Mouse (Mus musculus): ENCODE results near the gene Ccdc137.
"Not testable (repeated sequence)": the region's sequence is repeated elsewhere in the genome, so short reads cannot be mapped to it uniquely, and the experiment has no call there.

Gene Ccdc137

DNA sequence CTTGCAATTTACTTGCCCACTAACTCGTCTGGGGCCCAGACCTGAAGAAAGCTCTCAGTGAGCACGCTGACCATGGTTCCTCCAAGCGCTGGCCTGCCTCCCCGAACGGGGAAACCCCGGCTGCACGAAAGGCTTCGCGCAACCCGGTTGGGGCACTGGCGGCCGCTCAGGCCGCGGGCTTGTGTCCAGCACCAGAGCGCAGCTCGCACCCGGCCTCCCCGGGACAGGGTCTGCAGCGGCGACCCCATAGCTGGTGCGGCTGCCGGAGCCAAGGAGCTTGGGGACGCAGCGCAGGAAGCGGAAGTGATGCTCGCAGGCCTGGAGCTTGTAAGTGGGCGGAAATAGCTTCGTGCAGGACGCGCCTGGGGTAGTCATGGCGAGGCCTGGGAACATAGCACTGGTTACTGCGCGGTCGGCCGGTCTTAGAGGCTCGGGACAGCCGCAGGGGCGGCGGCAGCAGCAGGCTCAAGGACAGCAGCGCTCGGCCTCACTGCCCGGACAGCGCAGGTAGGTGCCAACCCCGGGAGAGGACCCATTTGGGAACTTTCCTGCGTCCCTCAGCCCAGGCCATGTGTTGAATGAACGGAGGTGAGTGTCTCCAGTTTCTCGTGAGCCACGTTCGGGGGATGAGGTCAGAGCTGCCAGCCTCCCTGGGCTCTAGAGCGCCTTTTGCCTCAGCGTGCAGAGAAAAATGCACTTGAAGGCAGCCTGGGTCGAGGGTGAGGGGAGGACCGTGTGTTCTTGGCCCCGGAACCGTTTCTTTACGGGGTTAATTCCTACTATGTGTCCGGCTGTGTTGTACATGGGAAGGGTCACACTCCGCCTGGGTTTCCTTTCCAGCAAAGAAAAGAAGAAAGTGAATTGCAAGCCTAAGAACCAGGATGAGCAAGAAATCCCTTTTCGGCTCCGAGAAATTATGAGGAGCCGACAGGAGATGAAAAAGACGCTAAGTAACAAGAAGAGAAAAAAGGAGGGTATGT, at the start of gene Ccdc137, which contains the start of gene Oxld1:
Gene Ccdc137, plus strand, starts transcription at position 344 of the 980 bp plus-strand sequence.
Gene Oxld1, minus strand, starts transcription at position 297 of the 980 bp plus-strand sequence.
- DNase-seq (ENCODE audit: low spot score) = peak; percentile 58

DNA sequence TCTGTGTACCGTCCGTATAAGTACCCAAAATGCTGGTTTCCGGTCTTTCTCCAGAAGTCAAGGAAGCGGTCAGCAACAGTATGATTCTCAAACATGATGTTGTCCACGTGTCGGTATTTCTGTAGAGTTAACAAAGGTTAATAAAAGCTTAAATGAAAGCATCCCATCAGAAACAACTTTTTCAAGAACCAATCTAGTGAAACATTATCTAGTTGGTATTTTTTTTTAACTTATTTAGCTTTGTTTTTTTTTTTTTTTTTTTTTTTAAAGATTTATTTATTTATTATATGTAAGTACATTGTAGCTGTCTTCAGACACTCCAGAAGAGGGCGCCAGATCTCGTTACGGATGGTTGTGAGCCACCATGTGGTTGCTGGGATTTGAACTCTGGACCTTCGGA, 44.3 kb upstream of the Ccdc137 start:
- DNase-seq (ENCODE audit: low spot score) = not testable (repeated sequence)

DNA sequence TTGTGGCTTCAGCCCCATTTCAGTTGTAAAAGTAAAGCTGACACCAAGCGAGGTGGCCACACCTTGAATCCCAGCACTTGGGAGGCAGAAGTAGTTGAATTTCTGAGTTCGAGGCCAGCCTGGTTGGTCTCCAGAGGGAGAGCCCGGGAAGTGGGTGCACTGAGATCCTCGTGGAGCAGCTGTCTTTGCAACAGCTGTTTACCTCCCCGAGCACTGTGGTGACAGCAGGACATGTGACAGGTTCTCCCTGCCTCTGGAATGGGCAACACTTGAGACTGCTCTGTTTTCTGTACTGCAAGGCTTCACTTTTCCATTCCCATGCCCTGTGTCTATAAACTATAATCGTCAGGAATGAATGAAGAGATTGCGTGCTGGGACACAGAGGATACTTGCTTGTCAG, 40.1 kb upstream of the Ccdc137 start:
- no peak for DNase-seq (ENCODE audit: low spot score)

DNA sequence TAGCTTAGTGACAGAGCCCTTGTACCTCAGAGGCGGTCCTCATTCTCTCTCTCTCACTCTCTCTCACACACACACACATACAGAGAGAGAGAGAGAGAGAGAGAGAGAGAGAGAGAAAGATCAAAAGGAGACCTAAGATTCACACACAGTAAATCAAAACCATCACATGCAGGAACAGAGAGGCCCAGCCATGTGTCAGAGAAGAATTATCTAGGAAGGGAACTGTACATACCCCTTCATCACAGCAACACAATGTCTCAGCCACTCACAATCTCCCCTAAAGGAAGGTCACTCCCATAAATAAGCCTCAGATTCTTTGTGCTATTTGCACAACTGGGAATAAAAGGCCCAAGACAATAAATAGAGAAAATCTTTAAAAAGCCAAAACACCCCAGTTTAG, 39.3 kb upstream of the Ccdc137 start:
- DNase-seq (ENCODE audit: low spot score) = no peak

DNA sequence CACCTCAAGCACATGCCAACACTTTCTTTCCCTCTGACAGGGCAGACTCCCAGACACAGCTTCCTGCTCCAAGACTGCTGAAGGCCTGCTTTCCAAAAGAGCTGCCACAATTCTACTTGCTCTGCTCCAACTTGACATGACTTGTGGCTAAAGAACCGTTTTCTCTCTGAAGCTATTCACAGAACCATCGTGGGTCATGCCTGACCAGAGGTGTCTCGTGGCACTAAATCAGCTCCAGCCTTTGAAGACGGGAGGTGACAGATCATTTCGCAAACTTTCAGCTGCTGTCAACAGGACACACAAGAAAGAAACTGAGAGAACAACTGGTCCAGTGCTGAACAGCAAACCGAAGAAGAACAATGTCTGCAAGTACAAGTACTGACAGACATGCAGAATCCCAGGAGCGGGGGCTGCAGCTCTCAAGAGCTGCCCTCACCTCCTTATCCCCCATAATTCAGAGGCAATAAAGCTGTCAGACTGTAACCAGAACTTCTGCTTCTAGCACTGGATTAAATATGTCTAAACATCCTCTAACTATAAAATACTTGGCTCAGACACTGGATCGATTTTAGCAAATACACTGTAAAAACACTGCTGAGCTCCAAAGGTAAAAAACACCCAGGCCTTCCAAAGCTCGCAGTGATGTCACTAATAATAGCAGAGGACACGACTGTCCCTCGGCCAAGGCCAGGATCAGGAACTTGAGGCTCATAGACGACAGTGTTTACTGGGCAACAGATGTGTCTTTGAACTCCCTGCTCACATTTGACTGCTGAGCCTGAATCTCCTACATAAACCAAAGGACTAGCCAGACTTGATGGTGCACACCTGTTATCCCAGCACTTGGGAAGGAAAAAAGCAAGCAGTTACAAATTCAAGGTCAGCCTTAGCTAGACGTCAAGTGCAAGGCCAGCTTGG, 35.0 kb upstream of the Ccdc137 start:
- DNase-seq (ENCODE audit: low spot score) = no peak

- peak; percentile 62 for DNase-seq (ENCODE audit: low spot score)
Measured at GRCm38 (mm10) chr11:120423569-120424295, 34.2 kb upstream of the Ccdc137 start.

GRCm38 (mm10) chr11:120426727-120427126, 31.2 kb upstream of the Ccdc137 start:
- no peak for DNase-seq (ENCODE audit: low spot score)

DNA sequence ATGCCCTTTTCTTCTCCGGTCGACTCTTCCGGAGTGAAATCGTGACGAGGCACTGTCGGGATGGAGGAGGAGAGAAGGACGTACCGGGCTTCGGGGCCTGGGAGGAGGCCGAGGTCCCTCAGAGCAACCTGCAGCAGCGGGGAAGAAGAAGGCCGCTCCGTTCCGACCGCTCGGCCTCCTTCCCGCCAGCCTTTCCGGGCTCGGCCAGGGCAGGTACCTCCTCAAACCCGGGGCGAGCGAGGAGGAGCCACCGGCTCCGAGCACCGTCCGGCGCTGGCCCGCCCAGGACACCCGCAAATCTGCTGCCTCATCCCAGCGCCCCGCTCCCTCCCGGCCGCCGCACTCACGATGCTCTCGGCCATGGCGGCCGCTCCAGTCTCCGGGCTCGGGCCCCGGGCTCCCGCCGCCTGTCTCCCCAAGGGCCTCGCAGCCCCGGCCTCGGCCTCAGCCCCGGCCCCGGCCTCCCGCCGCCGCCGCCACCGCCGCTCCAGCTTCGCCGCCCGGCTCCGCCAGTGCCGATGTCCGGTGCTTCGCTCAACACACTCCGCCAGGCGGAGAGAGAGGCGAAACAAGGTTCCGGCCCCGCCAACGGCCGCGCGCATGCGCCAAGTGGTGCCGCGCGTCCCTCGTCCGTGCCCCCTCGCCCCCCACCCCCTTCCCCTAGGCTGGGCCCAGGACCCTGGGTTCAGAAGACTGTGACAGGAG, 20.6 kb upstream of the Ccdc137 start, which contains the start of gene Nploc4:
Gene Nploc4, minus strand, starts transcription at position 557 of the 705 bp plus-strand sequence.
- DNase-seq (ENCODE audit: low spot score) = peak; percentile 93

DNA sequence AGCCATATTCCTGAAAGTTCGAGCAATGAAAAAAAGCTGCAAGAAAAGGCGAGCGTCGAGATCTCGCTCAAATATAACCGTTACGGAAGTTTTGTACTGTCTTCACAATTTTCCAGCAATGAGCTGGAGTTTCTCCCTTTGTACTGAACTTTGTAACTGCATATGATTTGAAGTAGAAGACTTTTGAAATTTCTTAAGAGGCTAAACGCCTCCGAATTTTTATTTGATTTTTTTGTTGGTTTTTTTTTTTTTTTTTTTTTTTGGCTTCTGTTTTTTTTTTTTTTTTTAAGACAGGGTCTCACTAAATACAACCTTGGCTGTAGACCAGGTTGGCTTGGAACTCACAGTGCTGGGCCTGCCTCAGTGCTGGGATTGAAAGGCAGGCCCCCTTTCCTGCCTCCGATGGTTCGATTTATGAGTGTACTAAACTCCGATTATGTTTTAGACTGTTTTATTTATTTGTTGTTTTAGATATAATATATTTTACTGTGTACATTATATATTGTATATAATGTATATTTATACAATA, 20.0 kb upstream of the Ccdc137 start:
- DNase-seq (ENCODE audit: low spot score) = no peak

GRCm38 (mm10) chr11:120442344-120442743, 15.6 kb upstream of the Ccdc137 start, which contains the start of gene Tspan10:
TSS of gene Tspan10 (plus strand) at chr11:120442644.
- no peak for DNase-seq (ENCODE audit: low spot score)

GRCm38 (mm10) chr11:120442765-120443280, 15.1 kb upstream of the Ccdc137 start:
- DNase-seq (ENCODE audit: low spot score) = no peak

- no peak for DNase-seq (ENCODE audit: low spot score)
Measured at GRCm38 (mm10) chr11:120444106-120444505, 13.8 kb upstream of the Ccdc137 start.

DNA sequence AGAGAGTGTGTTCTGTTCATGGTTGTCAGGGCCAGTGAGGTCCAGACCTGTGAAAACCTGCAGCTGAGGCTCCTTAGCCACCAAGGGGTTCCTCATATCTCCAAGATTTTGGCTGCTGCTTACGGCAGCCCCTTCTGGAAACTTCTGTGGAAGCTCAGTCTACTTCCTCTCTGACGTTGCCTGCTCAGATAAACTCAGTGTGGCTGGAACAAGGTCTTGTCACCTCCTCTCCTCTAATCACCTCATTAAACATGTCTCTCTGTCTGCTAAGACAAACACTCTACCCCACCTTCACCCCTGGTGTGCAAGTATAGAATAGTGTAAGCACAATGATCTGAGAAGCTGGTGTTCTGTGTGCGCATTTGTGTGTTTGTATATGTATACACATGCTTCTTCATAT, 12.4 kb upstream of the Ccdc137 start:
- no peak for DNase-seq (ENCODE audit: low spot score)

GRCm38 (mm10) chr11:120447179-120447578, 10.7 kb upstream of the Ccdc137 start:
- DNase-seq (ENCODE audit: low spot score) = no peak

- DNase-seq (ENCODE audit: low spot score) = no peak
Measured at GRCm38 (mm10) chr11:120452246-120452645, 5.7 kb upstream of the Ccdc137 start.

GRCm38 (mm10) chr11:120453306-120453705, 4.6 kb upstream of the Ccdc137 start, which contains the start of gene Pde6g:
TSS of gene Pde6g (minus strand) at chr11:120453500.
- DNase-seq (ENCODE audit: low spot score) = no peak

- no peak for DNase-seq (ENCODE audit: low spot score)
Measured at GRCm38 (mm10) chr11:120454965-120455364, 3.0 kb upstream of the Ccdc137 start.

- DNase-seq (ENCODE audit: low spot score) = no peak
Measured at GRCm38 (mm10) chr11:120455413-120455812, 2.5 kb upstream of the Ccdc137 start.

DNA sequence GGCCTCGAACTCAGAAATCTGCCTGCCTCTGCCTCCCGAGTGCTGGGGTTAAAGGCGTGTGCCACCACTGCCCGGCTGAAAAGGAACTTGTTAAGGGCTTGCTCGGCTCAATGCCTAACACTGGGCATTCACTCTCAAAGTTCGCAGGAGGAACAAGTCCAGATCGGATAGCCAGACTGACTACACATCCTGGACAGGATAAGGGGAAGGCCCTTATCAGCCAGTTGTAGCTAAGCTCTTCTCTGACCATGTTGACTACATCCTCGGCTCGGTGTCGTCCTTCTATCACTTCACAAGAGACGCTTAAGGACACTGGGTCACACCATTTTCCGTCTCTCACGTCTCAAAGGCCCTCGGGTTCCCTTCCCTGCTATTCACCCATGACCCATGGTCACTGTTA, 545 bp upstream of the Ccdc137 start:
- no peak for DNase-seq (ENCODE audit: low spot score)

- no peak for DNase-seq (ENCODE audit: low spot score)
Measured at GRCm38 (mm10) chr11:120458847-120459597, 1.1 kb downstream of the Ccdc137 start.

Data from ovary, postnatal 14 days (tissue).